Mouse (Mus musculus): ENCODE measurements around the gene Fam72a.

The Fam72a gene

GRCm38 (mm10) chr1:131527281-131528080 lies at the start of gene Fam72a, which contains the start of gene Srgap2:
Gene Fam72a (plus strand): TSS chr1:131527903.
Gene Srgap2 (minus strand): TSS chr1:131527352.
- DNase-seq (ENCODE audit: extremely low spot score, low read depth, low spot score): peak; percentile 99

DNA sequence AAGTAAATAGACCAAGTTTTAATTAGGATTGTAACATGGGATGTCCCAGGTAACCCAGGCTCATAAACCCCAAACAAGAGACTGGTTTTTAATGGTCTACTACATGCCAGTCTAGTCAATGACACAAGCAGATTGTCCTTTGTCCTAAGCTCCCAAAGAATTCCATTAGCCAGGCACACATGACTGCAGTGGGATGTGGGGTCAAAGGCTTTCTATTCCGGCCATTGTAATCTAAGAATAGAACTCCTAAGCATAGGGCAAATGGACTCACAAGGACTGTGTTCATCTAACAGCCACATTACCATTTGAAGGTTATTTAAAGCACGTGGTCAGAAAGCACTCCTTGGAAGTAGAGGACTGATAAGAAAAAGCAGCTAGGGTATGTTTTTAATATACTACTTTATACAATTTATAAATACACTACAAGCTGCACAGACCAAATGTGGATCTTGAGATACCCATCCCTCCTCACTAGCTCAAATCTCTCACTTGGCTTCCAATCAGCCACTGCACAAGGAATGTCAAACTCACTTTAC lies 48.9 kb upstream of the Fam72a start:
- DNase-seq (ENCODE audit: extremely low spot score, low read depth, low spot score): no peak

DNA sequence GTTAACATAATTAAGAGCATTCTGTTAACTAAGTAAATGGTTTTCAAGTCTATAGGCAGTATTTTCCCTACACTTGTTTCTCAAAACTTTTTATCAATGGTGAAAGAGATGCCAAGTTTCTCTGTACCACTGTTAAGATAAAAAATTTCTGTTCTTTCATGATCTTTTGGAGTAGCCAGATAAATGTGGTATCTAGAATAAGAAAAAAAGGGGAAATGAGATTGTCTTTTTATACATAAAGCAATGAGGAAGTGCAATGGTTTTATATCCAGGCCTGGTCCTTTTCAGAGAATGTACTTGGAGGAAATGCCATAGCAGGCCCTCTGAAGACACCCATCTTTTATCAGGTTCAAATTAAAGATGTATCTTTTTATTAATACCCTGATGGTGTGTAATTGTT lies 46.3 kb upstream of the Fam72a start:
- no peak for DNase-seq (ENCODE audit: extremely low spot score, low read depth, low spot score)

DNA sequence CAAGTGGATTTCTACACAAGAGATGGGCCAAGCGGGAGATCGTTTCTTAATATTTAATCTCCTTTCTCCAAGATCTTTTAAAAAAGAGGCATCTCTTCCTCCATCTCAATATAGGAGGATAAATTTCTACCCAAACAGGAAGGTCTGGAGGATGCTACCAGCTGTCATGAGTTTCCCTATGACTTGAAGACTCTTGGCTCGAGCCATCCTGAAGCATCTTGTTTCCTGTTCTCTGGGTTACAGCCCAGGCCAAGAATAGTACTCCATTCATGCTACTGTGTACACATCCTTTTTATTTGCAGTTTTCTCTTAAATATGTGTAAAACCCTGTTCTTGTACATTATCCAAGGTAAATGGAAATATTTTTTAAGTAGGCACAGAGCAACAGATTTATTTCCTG lies 45.5 kb upstream of the Fam72a start:
- DNase-seq (ENCODE audit: extremely low spot score, low read depth, low spot score): no peak

DNA sequence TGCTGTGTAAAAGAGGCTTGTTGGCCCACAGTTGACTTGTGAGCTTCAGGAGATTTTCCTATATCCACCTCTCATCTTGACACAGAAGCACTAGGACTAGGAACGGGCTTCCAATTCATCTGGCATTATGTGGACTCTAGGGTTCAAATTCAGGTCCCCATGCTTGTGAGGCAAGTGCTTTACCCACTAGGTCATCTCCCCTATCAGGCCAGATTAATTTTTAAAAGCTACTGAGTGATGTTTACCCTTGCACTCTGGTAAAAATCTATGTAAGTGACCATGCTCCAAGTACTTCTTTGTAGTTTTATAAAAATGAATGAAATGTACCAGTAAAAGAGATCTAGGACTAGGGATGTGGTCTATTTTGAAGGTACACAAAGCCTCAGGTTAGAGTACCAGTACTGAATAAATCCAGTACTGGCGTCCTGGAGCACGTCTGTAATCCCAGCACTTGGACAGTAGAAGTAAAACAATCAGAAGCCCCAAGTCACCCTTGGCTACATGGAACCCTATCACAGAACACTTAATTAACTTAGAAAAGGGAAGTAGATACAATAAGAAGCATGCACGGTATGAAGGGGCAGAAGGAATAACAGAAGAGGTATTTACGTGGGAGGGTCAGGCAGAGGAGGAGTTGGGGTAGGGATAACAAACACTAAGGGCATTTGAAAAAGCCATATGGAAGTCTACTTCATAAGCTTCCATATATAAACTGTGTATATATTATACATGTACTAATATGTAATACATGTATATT lies 41.4 kb upstream of the Fam72a start:
- no peak for DNase-seq (ENCODE audit: extremely low spot score, low read depth, low spot score)

GRCm38 (mm10) chr1:131489312-131489711 lies 38.4 kb upstream of the Fam72a start:
- DNase-seq (ENCODE audit: extremely low spot score, low read depth, low spot score): no peak

DNA sequence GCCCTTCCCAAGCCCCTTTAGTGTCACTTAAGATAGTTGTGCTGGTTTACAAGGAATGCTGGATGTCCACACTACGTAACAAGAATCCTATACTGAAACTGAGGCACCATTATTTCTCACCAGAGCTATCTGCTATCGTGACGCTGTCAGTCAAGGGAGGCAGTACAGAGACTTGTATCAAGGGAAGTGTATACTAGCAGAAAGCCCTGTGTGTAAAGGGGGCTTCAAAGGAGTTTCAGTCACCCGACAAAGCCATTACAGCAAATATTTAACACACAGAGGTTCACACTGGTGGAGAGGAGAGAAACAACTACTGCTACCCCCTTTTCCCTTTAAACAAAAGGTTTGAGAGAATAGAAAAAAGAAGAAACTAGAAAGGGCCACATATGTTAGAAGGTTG lies 36.1 kb upstream of the Fam72a start:
- no peak for DNase-seq (ENCODE audit: extremely low spot score, low read depth, low spot score)

DNA sequence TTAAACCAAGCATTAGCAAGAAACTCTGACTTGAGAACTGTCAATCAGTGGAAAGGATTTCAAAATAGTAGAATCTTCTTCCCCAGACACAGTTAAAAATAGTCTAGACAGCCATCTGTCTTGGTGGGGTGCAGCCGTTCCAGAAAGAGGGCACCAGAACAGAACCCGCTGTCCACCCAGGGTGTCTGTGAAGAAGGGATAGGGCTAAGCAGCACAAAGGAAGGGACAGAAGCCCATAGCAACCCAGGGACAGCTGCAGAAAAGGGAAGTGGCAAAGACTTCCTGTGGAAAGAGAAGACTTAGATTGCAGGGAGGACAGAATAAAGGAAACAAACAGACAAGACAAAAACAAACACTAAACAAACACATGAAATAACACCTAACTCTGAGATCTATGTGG lies 35.3 kb upstream of the Fam72a start:
- no peak for DNase-seq (ENCODE audit: extremely low spot score, low read depth, low spot score)

DNA sequence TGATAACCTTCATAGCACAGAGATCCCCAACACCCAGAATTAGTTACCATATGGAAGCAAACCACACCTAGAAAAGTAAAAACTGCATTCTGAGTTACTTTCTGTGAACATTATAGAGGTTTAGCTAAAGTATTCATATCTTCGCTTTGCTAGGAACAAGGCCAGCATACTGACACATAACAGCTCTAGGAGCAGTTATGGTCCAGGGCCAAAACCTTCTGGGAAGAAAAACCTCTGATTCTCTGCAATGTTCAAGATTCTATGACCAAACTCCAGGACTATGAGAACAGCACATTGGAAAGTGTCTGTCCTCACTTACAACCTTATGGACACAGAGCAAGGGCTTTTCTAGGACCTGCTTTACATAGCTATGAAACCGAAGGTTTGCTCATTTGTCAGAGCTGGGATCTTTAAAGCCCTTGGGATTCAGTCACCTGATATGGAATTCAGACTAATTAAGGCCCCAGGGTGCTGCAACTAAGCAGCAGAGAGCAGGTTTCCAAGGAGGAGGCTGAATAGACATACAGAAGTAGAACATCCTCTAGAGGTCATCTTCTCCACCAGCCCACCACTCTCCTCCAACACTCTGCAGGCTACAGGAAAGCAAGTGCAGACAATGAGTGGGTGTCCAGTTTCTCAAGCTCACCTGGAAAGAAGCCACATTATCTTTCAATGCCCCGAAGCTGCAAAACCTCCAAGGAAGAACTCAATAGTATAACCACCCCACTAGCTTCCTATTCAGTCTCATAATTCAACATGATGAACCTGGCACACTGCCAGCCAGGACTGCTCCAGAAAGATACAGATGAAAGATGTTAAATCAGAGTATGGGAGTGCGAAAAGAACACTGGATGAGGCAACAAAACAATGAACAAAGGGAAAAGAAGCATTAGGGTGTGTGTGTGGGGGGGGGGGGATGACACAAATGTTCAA lies 33.5 kb upstream of the Fam72a start:
- DNase-seq (ENCODE audit: extremely low spot score, low read depth, low spot score): no peak

GRCm38 (mm10) chr1:131498231-131498630 lies 29.5 kb upstream of the Fam72a start:
- no peak for DNase-seq (ENCODE audit: extremely low spot score, low read depth, low spot score)

- no peak for DNase-seq (ENCODE audit: extremely low spot score, low read depth, low spot score)
These were observed 26.0 kb upstream of the Fam72a start for GRCm38 (mm10) chr1:131501681-131502080.

- DNase-seq (ENCODE audit: extremely low spot score, low read depth, low spot score): no peak
These were observed 16.6 kb upstream of the Fam72a start for GRCm38 (mm10) chr1:131511131-131511530.

- DNase-seq (ENCODE audit: extremely low spot score, low read depth, low spot score): no peak
These were observed 15.8 kb upstream of the Fam72a start for GRCm38 (mm10) chr1:131511661-131512500.

DNA sequence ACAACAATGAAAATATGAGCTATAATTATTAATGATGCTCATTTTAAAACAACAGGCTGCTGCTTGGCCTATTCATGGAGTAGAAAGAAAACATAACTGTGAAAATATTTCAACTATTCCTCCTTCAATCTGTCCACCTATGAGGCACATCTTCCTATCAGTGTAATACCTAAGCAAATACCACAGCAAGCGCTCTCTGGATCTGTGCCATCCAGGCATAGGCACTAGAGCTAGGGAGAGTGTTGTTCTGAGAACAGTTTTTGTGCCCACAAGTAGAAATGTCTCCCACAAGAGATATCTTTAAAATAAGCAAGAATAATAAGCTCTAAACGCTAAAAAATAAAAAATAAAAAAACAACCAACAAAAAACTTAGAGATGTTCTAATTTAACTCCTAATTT lies 14.6 kb upstream of the Fam72a start:
- no peak for DNase-seq (ENCODE audit: extremely low spot score, low read depth, low spot score)

DNA sequence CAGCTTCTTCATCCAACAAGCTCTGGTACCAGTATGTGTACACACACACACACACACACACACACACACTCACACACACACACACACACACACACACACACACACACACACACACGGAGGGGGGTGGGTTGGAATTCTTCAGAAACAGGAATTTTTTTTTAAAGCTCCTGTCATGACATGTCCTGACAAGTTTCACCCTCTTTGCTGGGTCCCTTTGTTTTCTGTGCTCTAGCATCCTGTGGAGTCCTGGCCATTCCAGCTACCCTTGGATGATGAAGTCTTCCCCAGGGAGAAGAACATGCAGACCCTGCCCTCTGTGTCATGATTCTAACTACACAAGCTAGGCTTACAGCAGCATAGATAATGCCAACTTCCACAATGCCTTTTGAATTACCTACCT lies 13.5 kb upstream of the Fam72a start:
- no peak for DNase-seq (ENCODE audit: extremely low spot score, low read depth, low spot score)

DNA sequence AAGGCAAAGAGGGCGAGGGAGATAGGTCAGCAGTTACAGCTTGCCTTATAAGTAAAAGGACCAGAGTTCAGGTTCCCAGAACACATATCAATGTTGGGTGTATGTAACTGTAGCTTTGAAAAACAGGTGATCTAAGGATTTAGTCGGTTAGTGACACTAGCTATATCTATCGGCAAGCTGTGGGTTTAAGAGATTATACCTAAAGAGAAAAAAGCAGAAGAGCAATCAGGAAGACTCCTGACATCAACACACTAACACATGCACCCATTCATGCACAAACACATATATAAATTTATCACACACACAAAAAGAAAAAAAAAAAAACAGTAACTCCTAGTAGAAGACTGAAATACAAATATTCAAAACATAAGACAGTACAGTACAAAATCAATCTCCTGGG lies 11.1 kb upstream of the Fam72a start:
- DNase-seq (ENCODE audit: extremely low spot score, low read depth, low spot score): no peak

DNA sequence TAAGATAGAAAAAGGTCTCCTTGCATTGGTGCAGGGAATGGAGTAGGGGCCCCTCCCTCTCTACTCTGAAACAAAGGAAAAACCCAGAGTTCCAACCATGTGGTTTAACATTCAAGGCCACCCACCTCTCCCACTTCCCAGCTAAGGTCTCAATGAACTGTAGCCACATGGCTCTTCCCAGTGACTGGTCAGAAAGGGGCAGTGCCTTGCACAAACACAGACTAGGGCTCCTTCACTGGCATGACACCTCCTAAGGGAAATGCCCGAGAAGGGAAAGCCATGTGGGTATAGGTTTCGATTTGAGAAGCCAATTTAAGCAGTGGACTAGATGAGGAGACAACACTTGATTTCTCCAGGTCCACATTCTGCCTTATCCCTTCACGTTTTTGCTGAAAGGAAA lies 3.9 kb upstream of the Fam72a start:
- no peak for DNase-seq (ENCODE audit: extremely low spot score, low read depth, low spot score)

GRCm38 (mm10) chr1:131525101-131525585 lies 2.6 kb upstream of the Fam72a start:
- DNase-seq (ENCODE audit: extremely low spot score, low read depth, low spot score): no peak

- DNase-seq (ENCODE audit: extremely low spot score, low read depth, low spot score): no peak
These were observed 2.0 kb upstream of the Fam72a start for GRCm38 (mm10) chr1:131525586-131526271.
